Mouse (Mus musculus): ENCODE data around the gene Gimap3. TPM values are rescaled to one million over a fixed set of nuclear protein-coding genes. Genes with fewer than 3 reads are reported as not detected.

The Gimap3 gene
- total RNA-seq (2023), result 591 TPM

GRCm38 (mm10) chr6:48770696-48771095 is at the start of gene Gimap3:
Gene Gimap3 (minus strand): TSS chr6:48770851.

GRCm38 (mm10) chr6:48745959-48746889 is 24.4 kb downstream of the Gimap3 start, which contains the start of gene Gimap5:
Gene Gimap5 (plus strand): TSS chr6:48746197.

GRCm38 (mm10) chr6:48738961-48739779 is 31.5 kb downstream of the Gimap3 start, which contains the start of gene Gimap1:
Gene Gimap1 (plus strand): TSS chr6:48739054.

GRCm38 (mm10) chr6:48718455-48718854 is 52.2 kb downstream of the Gimap3 start, which contains the start of the genes Gm28053 and Gimap7:
Gene Gm28053 (plus strand): TSS chr6:48718607.
Gene Gimap7 (plus strand): TSS chr6:48718621.

Other genes starting within 250 kb of the Gimap3 start
- 2.7 TPM for gene Atp6v0e2, start 233.2 kb downstream of the Gimap3 start, total RNA-seq (2023)
- gene Lrrc61, start 216.1 kb downstream of the Gimap3 start, total RNA-seq (2023), result 46.1 TPM
- 13.6 TPM for gene Rarres2, start 198.1 kb downstream of the Gimap3 start, total RNA-seq (2023)
- gene Gm45021, start 181.2 kb downstream of the Gimap3 start, total RNA-seq (2023), result not detected
- gene Repin1, start 177.0 kb downstream of the Gimap3 start, total RNA-seq (2023), result 2.5 TPM
- gene Gm44965, start 176.9 kb downstream of the Gimap3 start, total RNA-seq (2023), result 2.7 TPM
- gene Zfp775, start 168.8 kb downstream of the Gimap3 start, total RNA-seq (2023), result 7.6 TPM
- 1.7 TPM for gene AI854703, start 144.1 kb downstream of the Gimap3 start, total RNA-seq (2023)
- gene Gimap8, start 123.6 kb downstream of the Gimap3 start, total RNA-seq (2023), result 136 TPM
- 218 TPM for gene Gimap9, start 94.7 kb downstream of the Gimap3 start, total RNA-seq (2023)
- 370 TPM for gene Gimap4, start 86.3 kb downstream of the Gimap3 start, total RNA-seq (2023)
- gene Gimap6, start 62.6 kb downstream of the Gimap3 start, total RNA-seq (2023), result 2,141 TPM
- gene Gm28053, start 52.2 kb downstream of the Gimap3 start, total RNA-seq (2023), result 19.3 TPM
- 37.7 TPM for gene Gimap7, start 52.2 kb downstream of the Gimap3 start, total RNA-seq (2023)
- gene Gimap1, start 31.8 kb downstream of the Gimap3 start, total RNA-seq (2023), result 153 TPM
- 147 TPM for gene Gimap5, start 24.7 kb downstream of the Gimap3 start, total RNA-seq (2023)
- 6.3 TPM for gene Tmem176a, start 70.1 kb upstream of the Gimap3 start, total RNA-seq (2023)
- 10.0 TPM for gene Tmem176b, start 70.6 kb upstream of the Gimap3 start, total RNA-seq (2023)
- not detected for gene Aoc1, start 102.0 kb upstream of the Gimap3 start, total RNA-seq (2023)
- gene 1600015I10Rik, start 159.0 kb upstream of the Gimap3 start, total RNA-seq (2023), result not detected
- not detected for gene Doxl2, start 204.1 kb upstream of the Gimap3 start, total RNA-seq (2023)
- not detected for gene Svs1, start 216.0 kb upstream of the Gimap3 start, total RNA-seq (2023)